Mouse (Mus musculus): ENCODE data around the gene Slc12a9.
A peak's percentile ranks its signal among the peaks of the same experiment; 100 is the strongest.

DNA sequence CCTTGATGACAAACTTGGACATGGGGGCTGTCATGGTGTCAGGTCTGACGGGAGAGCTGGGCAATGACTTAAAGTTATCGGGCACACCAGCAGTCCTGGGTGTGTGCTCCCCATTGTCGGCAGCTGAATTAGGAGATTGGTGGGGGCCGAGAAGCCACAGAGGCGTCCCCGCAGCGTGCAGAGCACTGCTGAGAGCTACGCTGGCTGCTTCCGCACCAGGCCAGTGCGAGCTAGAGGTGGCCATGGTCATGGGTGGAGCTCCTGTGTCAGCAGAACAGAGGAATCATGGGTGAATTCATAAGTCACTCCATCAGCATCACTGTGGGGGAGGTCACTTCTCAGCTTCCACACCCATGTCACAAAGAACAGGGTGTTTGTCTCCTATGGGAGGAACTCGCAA is 68.6 kb downstream of the Slc12a9 start:
- TF ChIP-seq CHD2 (IDR thresholded peaks at IDR 0.05; ENCODE audit: low read length) (no peak), CTCF (IDR thresholded peaks at IDR 0.05 in 2 of 3, conservative IDR thresholded peaks at IDR 0.05 in 1 of 3; ENCODE audit: control insufficient read depth in 1 of 3, insufficient read depth in 1 of 3, low read depth in 2 of 3, low read length in 3 of 3, poor library complexity in 1 of 3, severe bottlenecking in 1 of 3) (no peak), EP300 (IDR thresholded peaks at IDR 0.05; ENCODE audit: low read depth in 1 of 2, low read length in 2 of 2) (0 out of 4 replicates have a peak, but pooled peaks of 1 of the 2 experiments have one; percentile 14), POLR2A (IDR thresholded peaks at IDR 0.05; ENCODE audit: control insufficient read depth in 1 of 2, insufficient read depth in 1 of 2, low read depth in 1 of 2, low read length in 2 of 2, poor library complexity in 1 of 2) (peak in 1 of 2 experiments; percentile 45; a peak in 1 of 4 replicates), HCFC1 (IDR thresholded peaks at IDR 0.05; ENCODE audit: low read depth, low read length) (no peak), RCOR1 (IDR thresholded peaks at IDR 0.05; ENCODE audit: low read depth, low read length) (no peak), KAT2A (conservative IDR thresholded peaks at IDR 0.05; ENCODE audit: low read depth, low read length) (no peak), ELF1 (IDR thresholded peaks at IDR 0.05; ENCODE audit: low read depth, low read length) (no peak; the same call in 1 of the 2 replicates), RAD21 (IDR thresholded peaks at IDR 0.05; ENCODE audit: low read depth, low read length) (no peak), GATA1 (IDR thresholded peaks at IDR 0.05; ENCODE audit: low read depth, low read length) (no peak), TAL1 (IDR thresholded peaks at IDR 0.05; ENCODE audit: low read length) (peak; percentile 37; the same call in 1 of the 2 replicates)
